Mouse (Mus musculus) hindbrain, embryonic 13.5 days (tissue): ENCODE measurements at regions not wholly inside any gene's neighbourhood (a gene's known extent, or its start where the extent isn't known, plus 50 kb on each side); places are given as distances from the start of the nearest gene placed in this dataset.

Source experiments
- ATAC-seq: fragments of 200-750 bp; cut with Nextera tagmentation; 2 replicates; pipeline ENCODE4 v1.8.0; 2017; ENCODE audit warnings: moderate TSS enrichment; ENCODE audit not compliant: low FRiP score
- H3K27ac ChIP-seq: fragments of 300-500 bp; sonication (generic); 2 replicates; pipeline ENCODE4 v1.5.1; 2015; ENCODE audit warnings: inconsistent platforms, mild to moderate bottlenecking, moderate library complexity
- H3K27me3 ChIP-seq: fragments of 300-500 bp; sonication (generic); 2 replicates; pipeline ENCODE4 v1.6.1; 2015; ENCODE audit warnings: mild to moderate bottlenecking, inconsistent platforms
- H3K36me3 ChIP-seq: fragments of 300-500 bp; sonication (generic); 2 replicates; pipeline ENCODE4 v1.6.1; 2015; ENCODE audit warnings: mild to moderate bottlenecking, inconsistent platforms
- H3K4me1 ChIP-seq: fragments of 300-500 bp; sonication (generic); replicated peaks from 2 replicates; pipeline ENCODE4 v1.6.1; 2015; ENCODE audit warnings: inconsistent platforms
- H3K4me2 ChIP-seq: fragments of 300-500 bp; sonication (generic); 2 replicates; pipeline ENCODE4 v1.6.1; 2015; ENCODE audit warnings: inconsistent platforms, mild to moderate bottlenecking, moderate library complexity
- H3K4me3 ChIP-seq: fragments of 300-500 bp; sonication (generic); 2 replicates; pipeline ENCODE4 v1.5.1; 2015; ENCODE audit warnings: mild to moderate bottlenecking, inconsistent platforms
- H3K9ac ChIP-seq: fragments of 300-500 bp; sonication (generic); 2 replicates; pipeline ENCODE4 v1.6.1; 2015; ENCODE audit warnings: mild to moderate bottlenecking, inconsistent platforms
- H3K9me3 ChIP-seq: fragments of 300-500 bp; sonication (generic); 2 replicates; pipeline ENCODE4 v1.6.1; 2016; ENCODE audit warnings: inconsistent platforms
- WGBS: fragments of 180-500 bp; shearing (Covaris S2); methylation state at CpG from one replicate; pipeline ENCODE4 v1.1.7; 2015; 5-methylcytosine and 5-hydroxymethylcytosine counted together

DNA sequence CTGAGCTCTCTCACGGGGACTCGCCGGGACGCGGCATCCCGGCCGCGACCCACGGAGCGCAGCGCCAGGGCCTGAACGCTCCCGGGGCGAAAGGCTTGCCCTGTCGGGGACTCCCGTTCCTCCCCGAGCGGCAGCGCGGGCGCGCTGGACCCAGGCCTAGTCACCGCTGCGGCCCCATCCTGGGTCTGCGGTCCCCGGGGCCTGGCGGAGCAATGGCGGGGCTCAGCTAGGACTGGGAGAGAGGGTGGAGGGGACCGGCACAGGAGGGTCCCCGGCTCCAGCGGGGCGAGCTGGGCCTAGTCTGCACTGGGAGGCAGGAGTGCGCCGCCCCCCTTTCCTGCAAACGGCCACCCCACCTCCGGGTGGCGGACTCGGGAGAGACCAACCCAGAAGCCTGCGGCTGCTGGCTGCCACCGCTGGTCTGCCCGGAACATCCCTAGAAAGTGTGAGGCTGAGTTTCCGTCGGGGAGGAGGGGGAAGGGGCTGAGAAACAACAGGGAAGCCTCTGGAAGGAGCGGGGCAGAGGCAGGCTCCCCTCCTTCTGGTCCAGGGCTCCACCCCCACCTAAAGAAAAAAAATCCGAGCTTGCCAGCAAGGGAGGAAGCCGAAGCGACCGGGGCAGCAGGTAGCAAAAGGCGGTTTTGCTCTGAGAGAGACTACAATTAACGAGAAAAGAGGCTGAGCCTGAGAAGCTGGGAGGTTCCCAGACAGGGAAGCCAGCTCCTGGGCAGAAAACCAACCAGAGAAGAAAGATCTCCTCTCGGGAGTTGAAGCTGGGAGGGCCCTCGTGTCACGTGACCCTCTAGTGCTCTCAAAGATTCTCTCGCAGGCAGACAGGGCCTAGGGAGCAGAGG lies 67.9 kb upstream of the Cplx2 start:
- H3K27ac ChIP-seq = peak overlapping the region; percentile 99
- no peaks in the 10 kb centered on the region for H3K36me3 ChIP-seq
- H3K4me2 ChIP-seq = peak overlapping the region; percentile 94
- H3K9me3 ChIP-seq = no peaks in the 10 kb centered on the region
- peak overlapping the region; percentile 97 for H3K9ac ChIP-seq
- WGBS = under 1% methylated on average over 45 of the region's 54 CpGs
- H3K27me3 ChIP-seq = no peaks in the 10 kb centered on the region
- ATAC-seq = peak; percentile 81
- peaks cover 57% of the 10 kb centered on the region for H3K4me1 ChIP-seq
- H3K4me3 ChIP-seq = peak overlapping the region; percentile 74

DNA sequence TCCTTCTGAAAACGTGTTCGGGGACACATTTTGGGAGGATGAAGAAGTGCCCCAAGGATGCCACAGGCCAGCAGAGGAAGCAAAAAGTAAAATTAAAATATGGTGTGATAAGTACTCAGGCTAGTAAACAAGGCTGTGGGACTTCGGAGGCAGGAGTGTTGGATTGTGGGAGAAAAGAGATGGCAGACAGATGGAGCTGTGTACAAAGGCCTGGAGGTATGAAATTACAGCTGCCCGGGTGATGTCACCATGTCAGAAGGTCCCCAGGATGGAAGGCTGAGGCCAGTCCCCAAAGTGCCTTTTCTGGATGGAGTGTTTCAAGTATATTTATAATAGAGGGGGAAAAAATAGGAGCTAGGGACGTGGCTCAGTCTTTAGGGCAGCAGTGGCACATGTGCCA lies 66.9 kb upstream of the Cplx2 start:
- 48% methylated on average over 5 of the region's 5 CpGs for WGBS
- no peaks in the 10 kb centered on the region for H3K9me3 ChIP-seq
- no peaks in the 10 kb centered on the region for H3K36me3 ChIP-seq
- H3K9ac ChIP-seq = peak overlapping the region; percentile 97
- H3K27me3 ChIP-seq = no peaks in the 10 kb centered on the region
- peak overlapping the region; percentile 99 for H3K27ac ChIP-seq
- H3K4me3 ChIP-seq = no peak overlapping the region
- peaks cover 56% of the 10 kb centered on the region for H3K4me1 ChIP-seq
- peak overlapping the region; percentile 94 for H3K4me2 ChIP-seq
- ATAC-seq = no peak

DNA sequence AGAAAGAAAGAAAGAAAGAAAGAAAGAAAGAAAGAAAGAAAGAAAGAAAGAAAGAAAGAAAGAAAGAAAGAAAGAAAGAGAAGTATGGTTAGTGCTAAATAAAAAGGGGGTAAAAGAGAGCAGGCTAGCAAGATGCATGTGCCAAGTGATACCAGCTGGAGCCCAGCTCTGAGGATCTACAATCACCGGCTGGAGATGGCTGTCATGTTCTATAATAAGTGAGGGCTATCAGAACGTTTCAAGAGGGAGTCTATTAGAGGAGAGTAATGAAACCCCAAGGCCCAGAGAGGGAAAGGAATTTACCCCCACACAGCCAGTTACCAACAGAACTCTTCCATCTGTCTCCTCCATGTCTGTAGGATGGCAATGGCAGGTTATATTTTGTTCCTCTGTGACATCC lies 62.6 kb upstream of the Cplx2 start:
- Histone ChIP-seq H3K4me3 (no peak overlapping the region), H3K9ac (no peak overlapping the region), H3K36me3 (peaks cover 7% of the 10 kb centered on the region), H3K4me2 (no peak overlapping the region), H3K27ac (peak overlapping the region; percentile 81), H3K9me3 (no peaks in the 10 kb centered on the region), H3K4me1 (peaks cover 54% of the 10 kb centered on the region), H3K27me3 (no peaks in the 10 kb centered on the region)
- WGBS = 26% methylated on average over 2 of the region's 2 CpGs
- ATAC-seq = no peak

DNA sequence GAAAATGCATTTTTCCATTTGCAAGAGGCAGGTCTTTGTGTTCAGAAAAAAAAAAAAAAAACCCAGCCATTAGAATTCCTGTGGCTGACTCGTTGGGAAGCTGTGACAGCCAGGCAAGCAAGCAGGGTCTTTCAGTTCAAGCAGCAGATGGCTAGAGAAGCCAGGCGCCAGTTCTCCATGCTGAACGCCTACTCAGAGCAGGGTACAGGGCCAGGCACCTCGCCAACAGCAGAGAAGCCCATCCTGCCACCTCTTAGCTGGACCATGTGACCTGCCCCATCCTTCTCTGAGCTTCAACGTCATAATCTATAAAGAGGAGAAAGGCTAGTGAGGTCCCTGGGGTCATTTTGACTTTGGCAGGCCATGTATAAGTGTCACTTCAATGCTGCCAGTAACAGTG lies 61.8 kb upstream of the Cplx2 start:
- 26% methylated on average over 5 of the region's 5 CpGs for WGBS
- Histone ChIP-seq H3K4me3 (no peak overlapping the region), H3K9me3 (no peaks in the 10 kb centered on the region), H3K4me2 (no peak overlapping the region), H3K4me1 (peaks cover 50% of the 10 kb centered on the region), H3K9ac (no peak overlapping the region), H3K27ac (peak overlapping the region; percentile 81), H3K36me3 (peaks cover 7% of the 10 kb centered on the region), H3K27me3 (no peaks in the 10 kb centered on the region)
- peak; percentile 61; the same call in 1 of the 2 replicates for ATAC-seq

DNA sequence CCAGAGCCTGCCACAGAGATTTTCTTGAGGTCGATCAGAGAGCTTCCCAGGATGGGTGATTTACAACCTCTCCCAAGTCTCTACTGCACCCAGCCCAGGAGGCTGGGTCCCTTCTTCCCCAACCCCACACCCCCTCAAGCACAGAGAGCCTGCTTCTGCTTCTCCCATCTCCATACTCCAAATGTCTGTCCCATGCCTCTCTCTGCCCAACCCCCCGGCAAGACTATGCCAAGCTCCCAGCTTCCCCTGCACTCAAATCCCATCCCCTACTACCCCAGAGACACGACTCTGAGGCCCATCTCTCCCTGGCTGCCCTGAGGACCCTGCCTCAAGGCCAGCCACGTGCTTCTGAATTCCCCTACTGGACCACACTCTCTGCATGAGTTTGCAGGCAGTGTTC lies 61.0 kb upstream of the Cplx2 start:
- Histone ChIP-seq H3K36me3 (peaks cover 7% of the 10 kb centered on the region), H3K4me3 (no peak overlapping the region), H3K9me3 (no peaks in the 10 kb centered on the region), H3K4me2 (no peak overlapping the region), H3K27ac (peak overlapping the region; percentile 81), H3K9ac (no peak overlapping the region), H3K27me3 (no peaks in the 10 kb centered on the region), H3K4me1 (peaks cover 48% of the 10 kb centered on the region)
- 60% methylated on average over 4 of the region's 4 CpGs for WGBS
- ATAC-seq = no peak

DNA sequence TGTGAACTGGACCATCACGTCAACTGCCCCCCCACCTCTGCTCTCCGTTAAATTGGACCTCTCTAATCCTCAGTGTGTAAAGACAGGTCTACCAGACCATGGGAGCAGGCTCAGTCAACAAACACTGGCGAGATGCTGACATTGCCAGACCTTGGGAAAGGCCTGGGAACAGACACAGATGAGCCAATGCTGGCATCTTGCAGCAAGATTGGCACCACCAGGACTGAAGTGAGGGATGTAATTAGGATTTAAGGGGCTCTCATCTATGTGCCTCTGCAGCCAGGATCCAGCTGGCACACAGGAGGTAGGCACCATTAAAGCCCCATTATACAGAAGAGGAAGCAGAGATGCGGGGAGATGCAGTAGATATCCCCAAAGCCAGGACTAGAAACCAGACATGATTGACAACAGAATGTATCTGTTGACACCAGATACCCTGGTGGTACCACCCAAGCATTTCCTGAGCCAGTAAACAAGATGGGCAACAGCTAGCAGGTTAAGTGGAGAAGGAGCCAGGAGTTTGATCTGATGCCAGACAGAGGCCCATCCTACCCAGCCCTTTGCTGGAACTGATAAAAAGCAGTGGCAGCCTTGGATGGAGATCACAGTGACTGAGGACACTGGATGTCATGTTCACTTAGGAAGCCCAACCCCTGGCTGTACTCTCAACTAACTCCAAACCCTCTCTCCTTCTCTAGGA lies 59.7 kb upstream of the Cplx2 start:
- no peak overlapping the region for H3K9ac ChIP-seq
- no peaks in the 10 kb centered on the region for H3K9me3 ChIP-seq
- H3K27ac ChIP-seq = no peak overlapping the region
- no peaks in the 10 kb centered on the region for H3K27me3 ChIP-seq
- no peak overlapping the region for H3K4me2 ChIP-seq
- 85% methylated on average over 4 of the region's 4 CpGs for WGBS
- peaks cover 45% of the 10 kb centered on the region for H3K4me1 ChIP-seq
- H3K36me3 ChIP-seq = peaks cover 7% of the 10 kb centered on the region
- no peak for ATAC-seq
- H3K4me3 ChIP-seq = no peak overlapping the region

DNA sequence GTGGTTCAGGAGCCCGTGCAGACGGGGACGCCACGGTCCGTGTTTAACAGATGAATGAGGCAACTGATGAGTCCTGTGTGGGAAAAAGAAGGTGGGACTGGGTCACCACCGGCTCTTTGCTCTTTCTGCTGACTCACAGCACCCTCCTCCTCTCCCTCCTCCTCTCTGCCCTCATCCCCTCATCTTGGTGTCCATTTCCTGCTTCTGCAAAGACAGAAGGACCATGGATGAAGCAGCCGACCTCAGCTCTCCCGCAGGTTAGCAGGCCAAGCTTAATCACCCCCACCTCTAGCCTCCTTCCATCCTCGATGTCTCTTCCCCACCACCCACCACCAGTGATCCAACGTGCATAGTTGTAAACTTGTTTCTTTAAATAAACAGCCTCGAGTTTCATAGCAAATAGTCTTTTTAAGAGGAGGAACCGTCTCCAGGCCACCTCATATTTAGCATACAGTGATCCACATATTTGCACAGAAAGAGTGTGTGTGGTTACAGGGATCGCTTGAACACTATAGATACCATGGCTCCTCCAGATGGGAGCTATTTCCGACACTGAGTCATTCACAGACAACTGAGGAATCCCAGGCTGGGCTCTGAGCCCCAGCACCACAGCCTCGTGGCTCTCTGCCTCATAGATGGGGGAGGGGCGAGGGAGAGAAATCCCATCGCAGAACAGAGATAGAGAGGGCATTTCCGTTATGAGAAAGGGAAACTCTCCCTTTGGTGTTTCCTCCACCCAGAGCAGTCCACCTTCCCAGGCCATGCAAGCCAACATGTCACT lies 58.6 kb upstream of the Cplx2 start:
- Histone ChIP-seq H3K4me1 (peaks cover 39% of the 10 kb centered on the region), H3K9ac (no peak overlapping the region), H3K27me3 (no peaks in the 10 kb centered on the region), H3K4me2 (no peak overlapping the region), H3K4me3 (no peak overlapping the region), H3K27ac (peak overlapping the region; percentile 26; the same call in 1 of the 2 replicates), H3K36me3 (peaks cover 7% of the 10 kb centered on the region), H3K9me3 (no peaks in the 10 kb centered on the region)
- no peak for ATAC-seq
- WGBS = 80% methylated on average over 18 of the region's 18 CpGs

DNA sequence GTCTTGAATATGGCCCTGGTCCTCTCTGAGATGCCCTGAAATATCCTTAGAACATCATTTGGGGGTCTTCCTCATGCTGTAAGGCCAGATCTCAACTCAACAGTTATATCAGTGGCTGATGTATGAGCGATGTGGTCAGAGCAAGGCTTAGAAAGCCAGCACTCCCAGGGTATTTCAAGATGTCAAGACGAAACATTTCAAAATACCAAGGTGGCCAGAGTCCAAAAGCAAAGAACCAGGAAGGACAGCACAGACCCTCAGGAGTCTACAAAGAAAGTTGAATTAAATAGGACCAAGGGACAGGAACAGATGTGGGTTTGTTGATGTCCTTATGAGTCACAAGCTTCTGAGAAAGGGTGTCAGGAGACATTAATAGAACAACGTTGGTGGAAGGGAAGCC lies 55.8 kb upstream of the Cplx2 start:
- Histone ChIP-seq H3K36me3 (peaks cover 7% of the 10 kb centered on the region), H3K4me3 (no peak overlapping the region), H3K9ac (no peak overlapping the region), H3K27me3 (no peaks in the 10 kb centered on the region), H3K27ac (no peak overlapping the region), H3K4me1 (peaks cover 22% of the 10 kb centered on the region), H3K9me3 (no peaks in the 10 kb centered on the region), H3K4me2 (no peak overlapping the region)
- ATAC-seq = no peak
- 94% methylated on average over 3 of the region's 3 CpGs for WGBS

DNA sequence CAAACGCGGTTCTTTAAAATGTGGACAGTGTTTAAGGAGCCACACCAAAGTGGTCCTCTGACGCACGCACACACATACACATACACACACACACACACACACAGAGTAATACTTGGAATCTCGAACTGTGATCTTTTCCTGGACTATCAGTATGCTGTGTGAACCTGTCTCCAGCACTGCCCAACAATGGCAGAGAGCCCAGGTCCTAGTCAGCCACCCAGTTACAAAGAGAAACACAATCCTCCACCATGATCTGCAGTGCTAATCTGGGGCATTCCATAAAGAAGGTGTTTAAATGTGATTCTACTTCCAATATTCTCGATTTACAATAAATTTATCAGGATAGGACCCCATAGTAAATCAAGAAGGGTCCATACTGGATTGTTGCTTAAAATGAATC lies 54.2 kb upstream of the Cplx2 start:
- peaks cover 20% of the 10 kb centered on the region; the same call in 1 of the 2 replicates for H3K4me1 ChIP-seq
- 94% methylated on average over 6 of the region's 6 CpGs for WGBS
- ATAC-seq = no peak
- H3K36me3 ChIP-seq = peaks cover 7% of the 10 kb centered on the region
- H3K9me3 ChIP-seq = no peaks in the 10 kb centered on the region
- H3K27ac ChIP-seq = no peak overlapping the region
- H3K9ac ChIP-seq = no peak overlapping the region
- H3K4me2 ChIP-seq = no peak overlapping the region
- H3K4me3 ChIP-seq = no peak overlapping the region
- H3K27me3 ChIP-seq = no peaks in the 10 kb centered on the region

DNA sequence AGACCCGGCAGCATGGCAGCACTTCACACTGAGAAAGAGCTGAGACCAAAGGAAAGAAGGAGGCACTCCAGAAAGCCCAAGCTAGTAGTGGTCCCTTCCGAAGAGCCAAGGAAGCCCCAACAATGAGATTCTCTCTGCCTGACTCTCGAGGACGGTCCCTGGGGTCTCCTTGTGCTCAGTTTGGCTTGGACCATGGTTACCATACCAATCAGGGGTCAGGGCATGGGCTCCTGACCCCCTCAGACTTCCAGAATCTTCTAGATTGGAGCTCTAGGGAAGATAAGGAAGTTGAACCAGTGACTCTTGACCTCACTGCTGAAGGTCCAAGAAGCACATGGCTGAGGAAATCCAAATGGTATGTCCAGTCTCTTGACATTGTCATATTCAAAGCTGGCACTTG lies 53.0 kb upstream of the Cplx2 start:
- WGBS = 96% methylated on average over 4 of the region's 4 CpGs
- Histone ChIP-seq H3K4me1 (peaks cover 15% of the 10 kb centered on the region), H3K36me3 (no peaks in the 10 kb centered on the region), H3K4me3 (no peak overlapping the region), H3K27me3 (no peaks in the 10 kb centered on the region), H3K4me2 (no peak overlapping the region), H3K27ac (no peak overlapping the region), H3K9ac (no peak overlapping the region), H3K9me3 (no peaks in the 10 kb centered on the region)
- ATAC-seq = no peak

DNA sequence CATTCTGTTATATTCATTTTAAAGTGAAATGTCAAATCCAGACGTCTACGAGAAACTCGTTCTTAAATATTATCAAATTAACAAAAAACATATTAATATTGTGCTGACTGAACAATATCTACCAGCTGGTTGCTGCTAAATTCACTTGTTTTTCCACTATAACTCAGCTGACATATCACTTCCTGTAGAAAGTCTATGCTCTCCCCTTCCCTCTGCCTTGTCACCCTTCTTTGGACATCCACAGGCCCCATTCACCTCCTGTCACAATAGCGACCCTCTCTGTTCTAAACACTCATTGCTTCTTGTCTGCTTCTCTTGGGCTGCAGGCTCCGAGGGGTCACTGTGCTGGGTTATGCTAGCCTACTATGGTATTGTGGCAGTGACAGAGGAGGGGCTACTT lies 52.5 kb upstream of the Cplx2 start:
- no peak for ATAC-seq
- 82% methylated on average over 5 of the region's 5 CpGs for WGBS
- no peak overlapping the region for H3K9ac ChIP-seq
- H3K4me1 ChIP-seq = peaks cover 14% of the 10 kb centered on the region
- H3K36me3 ChIP-seq = no peaks in the 10 kb centered on the region
- no peak overlapping the region for H3K4me3 ChIP-seq
- no peak overlapping the region for H3K27ac ChIP-seq
- H3K9me3 ChIP-seq = no peaks in the 10 kb centered on the region
- no peak overlapping the region for H3K4me2 ChIP-seq
- no peaks in the 10 kb centered on the region for H3K27me3 ChIP-seq

DNA sequence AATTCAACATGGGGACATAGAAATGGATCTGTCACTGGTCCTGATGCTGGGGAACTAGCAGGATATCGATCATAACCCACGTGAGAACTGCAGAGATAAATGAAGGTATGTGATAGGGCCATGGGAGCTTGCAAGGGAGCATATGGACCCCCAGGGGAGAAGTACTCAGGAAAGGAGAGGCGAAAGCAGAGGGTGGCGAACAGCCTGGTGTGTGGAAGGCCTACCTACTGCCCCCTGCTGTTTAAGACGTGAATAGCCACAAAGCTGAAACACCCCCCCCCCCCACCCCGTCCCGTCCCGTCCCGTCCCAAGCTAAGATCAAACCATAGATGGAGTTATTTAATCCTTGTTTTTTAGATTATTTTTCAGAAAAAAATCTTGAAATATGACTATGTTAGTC lies 50.9 kb upstream of the Cplx2 start:
- Histone ChIP-seq H3K4me1 (peaks cover 23% of the 10 kb centered on the region), H3K9ac (no peak overlapping the region), H3K27ac (no peak overlapping the region), H3K36me3 (no peaks in the 10 kb centered on the region), H3K4me3 (no peak overlapping the region), H3K27me3 (no peaks in the 10 kb centered on the region), H3K9me3 (no peaks in the 10 kb centered on the region), H3K4me2 (no peak overlapping the region)
- no peak for ATAC-seq
- WGBS = 60% methylated on average over 9 of the region's 9 CpGs
